Mouse (Mus musculus): ENCODE measurements around the gene Ldlrap1. TPM values are rescaled to one million over a fixed set of nuclear protein-coding genes. Genes with fewer than 3 reads are reported as not detected.
A peak's percentile ranks its signal among the peaks of the same experiment; 100 is the strongest.
"Not testable (repeated sequence)": the region's sequence is repeated elsewhere in the genome, so short reads cannot be mapped to it uniquely, and the experiment has no call there.

The Ldlrap1 gene
- total RNA-seq (2021), result 10 to 100 TPM; 37.3 to 48.9 TPM
- long read RNA-seq, experiment 1, full-length matches to known transcripts, result 29 of 62 reads
- long read RNA-seq, experiment 1, partial matches to known transcripts, result 2 of 62 reads
- long read RNA-seq, experiment 1, other reads (novel, unspliced or antisense), result 31 of 62 reads
- long read RNA-seq, experiment 2, full-length matches to known transcripts, result 36 of 43 reads
- long read RNA-seq, experiment 2, partial matches to known transcripts, result 0 of 43 reads
- long read RNA-seq, experiment 2, other reads (novel, unspliced or antisense), result 7 of 43 reads

GRCm38 (mm10) chr4:134767426-134768225, at the start of gene Ldlrap1:
Gene Ldlrap1, minus strand, starts transcription at chr4:134768024.
- peak; percentile 94 for DNase-seq

- peak; percentile 70 for DNase-seq
These were observed 46.4 kb upstream of the Ldlrap1 start for GRCm38 (mm10) chr4:134814229-134814571.

- no peak for DNase-seq
These were observed 45.8 kb upstream of the Ldlrap1 start for GRCm38 (mm10) chr4:134813406-134814228.

GRCm38 (mm10) chr4:134804765-134805164, 36.9 kb upstream of the Ldlrap1 start:
- peak; percentile 96 for DNase-seq

- no peak for DNase-seq
These were observed 34.9 kb upstream of the Ldlrap1 start for GRCm38 (mm10) chr4:134802765-134803164.

GRCm38 (mm10) chr4:134802155-134802554, 34.3 kb upstream of the Ldlrap1 start:
- DNase-seq, result no peak

- peak; percentile 2 for DNase-seq
These were observed 32.9 kb upstream of the Ldlrap1 start for GRCm38 (mm10) chr4:134800693-134801092.

- DNase-seq, result peak; percentile 3
These were observed 32.3 kb upstream of the Ldlrap1 start for GRCm38 (mm10) chr4:134800098-134800497.

GRCm38 (mm10) chr4:134799272-134799671, 31.4 kb upstream of the Ldlrap1 start:
- peak; percentile 84 for DNase-seq

- no peak for DNase-seq
These were observed 31.0 kb upstream of the Ldlrap1 start for GRCm38 (mm10) chr4:134798861-134799260.

GRCm38 (mm10) chr4:134797621-134798020, 29.8 kb upstream of the Ldlrap1 start:
- DNase-seq, result peak; percentile 7

GRCm38 (mm10) chr4:134796581-134797361, 28.9 kb upstream of the Ldlrap1 start:
- peak; percentile 29 for DNase-seq

- no peak for DNase-seq
These were observed 28.1 kb upstream of the Ldlrap1 start for GRCm38 (mm10) chr4:134795819-134796485.

- not testable (repeated sequence) for DNase-seq
These were observed 27.1 kb upstream of the Ldlrap1 start for GRCm38 (mm10) chr4:134794959-134795358.

- peak; percentile 76 for DNase-seq
These were observed 25.6 kb upstream of the Ldlrap1 start for GRCm38 (mm10) chr4:134793213-134793956.

- DNase-seq, result peak; percentile 2
These were observed 23.9 kb upstream of the Ldlrap1 start for GRCm38 (mm10) chr4:134791731-134792130.

GRCm38 (mm10) chr4:134786946-134787345, 19.1 kb upstream of the Ldlrap1 start:
- no peak for DNase-seq

GRCm38 (mm10) chr4:134784701-134785100, 16.9 kb upstream of the Ldlrap1 start:
- DNase-seq, result peak; percentile 55

GRCm38 (mm10) chr4:134779136-134779934, 11.5 kb upstream of the Ldlrap1 start:
- DNase-seq, result peak; percentile 70

- DNase-seq, result peak; percentile 20
These were observed 8.4 kb upstream of the Ldlrap1 start for GRCm38 (mm10) chr4:134776246-134776645.
